Mouse (Mus musculus) liver, postnatal 0 days (tissue): ENCODE results near the gene Pjvk. TPM values are rescaled to one million over a fixed set of nuclear protein-coding genes. Genes with fewer than 3 reads are reported as not detected.

ENCODE experiments used
- ATAC-seq: fragments of 200-750 bp; cut with Nextera tagmentation; 2 replicates; pipeline ENCODE4 v1.8.0; 2017; ENCODE audit warnings: mild to moderate bottlenecking, moderate library complexity
- DNase-seq: peaks from one replicate; pipeline ENCODE4 v3.0.0-alpha.2; 2016
- H3K27ac ChIP-seq: fragments of 300-500 bp; sonication (generic); 2 replicates; pipeline ENCODE4 v1.5.1; 2014; ENCODE audit warnings: antibody characterized with exemption, moderate library complexity, mild to moderate bottlenecking, low read depth
- H3K27me3 ChIP-seq: fragments of 300-500 bp; sonication (generic); 2 replicates; pipeline ENCODE4 v1.6.1; 2014; ENCODE audit warnings: low read length, control low read depth, mixed read lengths; ENCODE audit not compliant: insufficient read depth
- H3K36me3 ChIP-seq: fragments of 300-500 bp; sonication (generic); replicated peaks from 2 replicates; pipeline ENCODE4 v1.6.1; 2014; ENCODE audit warnings: mild to moderate bottlenecking, control low read depth, low read length, moderate library complexity, mixed read lengths; ENCODE audit not compliant: insufficient read depth
- H3K4me1 ChIP-seq: fragments of 300-500 bp; sonication (generic); 2 replicates; pipeline ENCODE4 v1.6.1; 2014; ENCODE audit warnings: antibody characterized with exemption, mild to moderate bottlenecking, control low read depth; ENCODE audit not compliant: insufficient read depth
- H3K4me2 ChIP-seq: fragments of 300-500 bp; sonication (generic); 2 replicates; pipeline ENCODE4 v1.6.1; 2014; ENCODE audit warnings: low read depth, mild to moderate bottlenecking, low read length, moderate library complexity, mixed read lengths
- H3K4me3 ChIP-seq: fragments of 300-500 bp; sonication (generic); 2 replicates; pipeline ENCODE4 v1.5.1; 2014; ENCODE audit warnings: low read depth, low read length
- H3K9ac ChIP-seq: fragments of 300-500 bp; sonication (generic); replicated peaks from 2 replicates; pipeline ENCODE4 v1.6.1; 2014; ENCODE audit warnings: mild to moderate bottlenecking, moderate library complexity
- H3K9me3 ChIP-seq: fragments of 300-500 bp; sonication (generic); 2 replicates; pipeline ENCODE4 v1.6.1; 2016; ENCODE audit warnings: mild to moderate bottlenecking, control low read depth, low read length, mixed read lengths
- CTCF ChIP-seq: sonication (generic); IDR thresholded peaks from 2 replicates; pipeline ENCODE4 v1.5.1; 2016; ENCODE audit warnings: antibody characterized with exemption, low read depth
- EP300 ChIP-seq: IDR thresholded peaks from 2 replicates; pipeline ENCODE4 v1.6.1; 2016; ENCODE audit warnings: antibody characterized with exemption, low read depth, mild to moderate bottlenecking
- WGBS: fragments of 180-500 bp; shearing (Covaris S2); extraction: QIAGEN DNeasy Blood & Tissue Kit; methylation state at CpG from one replicate; pipeline ENCODE4 v1.1.7; 2014; ENCODE audit not compliant: insufficient replicate concordance; 5-methylcytosine and 5-hydroxymethylcytosine counted together
- polyA plus RNA-seq: library from polyadenylated mRNA; unstranded; fragments of >200 nt; fragmentation: Nextera tagmentation; extraction: Ambion mirVana; gene quantifications from 2 replicates; pipeline ENCODE4 v1.2.1, GENCODE M21; 2015

Pjvk gene
- polyA plus RNA-seq, 1 experiment from 2014 or later, result not detected

DNA sequence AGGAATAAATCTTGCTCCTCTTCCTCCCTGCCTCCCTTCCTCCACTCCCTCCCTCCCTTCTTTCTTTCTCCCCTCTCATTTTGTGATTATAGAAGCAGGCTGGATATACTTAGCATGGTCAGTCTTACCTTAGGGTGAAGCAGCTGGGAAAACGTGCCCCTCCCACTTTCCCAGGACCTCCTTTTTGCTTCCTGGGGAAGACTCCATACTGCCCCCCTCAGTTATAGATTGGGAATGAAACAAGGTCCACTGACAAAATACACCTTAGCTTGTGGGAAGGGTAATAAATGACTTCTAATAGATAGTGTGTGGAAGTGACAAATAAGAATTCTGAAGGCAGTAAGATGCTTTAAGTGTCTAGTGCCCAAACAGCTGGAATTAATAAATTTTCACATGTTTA lies 7.7 kb downstream of the Pjvk start:
- Histone ChIP-seq H3K27ac (no peak overlapping the region), H3K9ac (no peak overlapping the region), H3K9me3 (no peaks in the 10 kb centered on the region), H3K4me1 (no peaks in the 10 kb centered on the region), H3K4me2 (no peak overlapping the region), H3K27me3 (no peaks in the 10 kb centered on the region), H3K4me3 (no peak overlapping the region), H3K36me3 (no peaks in the 10 kb centered on the region)
- no peak for TF ChIP-seq EP300
- TF ChIP-seq CTCF, result no peak; the same call in 1 of the 2 replicates
- 10% methylated on average over 1 of the region's 1 CpGs for WGBS
- ATAC-seq (no peak), DNase-seq (no peak)

DNA sequence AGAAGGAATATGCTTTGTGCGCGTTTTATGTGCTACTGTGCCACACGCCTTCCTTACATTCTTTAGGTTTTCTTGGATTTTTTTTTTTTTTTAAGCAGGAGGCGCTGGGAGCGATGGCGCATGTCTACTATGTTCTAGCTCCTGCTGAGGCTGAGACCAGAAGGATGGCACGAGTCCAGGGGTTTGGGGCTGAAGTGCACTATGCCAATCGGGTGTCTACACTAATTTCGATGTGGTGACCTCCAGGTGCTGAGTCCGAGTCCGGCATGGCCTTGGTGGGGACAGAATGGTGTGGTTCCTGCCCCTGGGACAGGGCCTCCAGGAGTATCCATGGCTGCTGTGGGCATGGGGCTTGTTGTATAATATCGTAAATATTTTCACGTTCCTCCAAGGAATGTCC lies 10.3 kb downstream of the Pjvk start:
- DNase-seq (no peak), ATAC-seq (no peak)
- H3K36me3 ChIP-seq, result 0 out of 2 replicates have a peak, but pooled peaks cover 4% of the 10 kb centered on the region
- no peaks in the 10 kb centered on the region for H3K9me3 ChIP-seq
- TF ChIP-seq EP300 (no peak), CTCF (no peak)
- WGBS, result 73% methylated on average over 13 of the region's 13 CpGs
- H3K9ac ChIP-seq, result no peak overlapping the region
- H3K27me3 ChIP-seq, result no peaks in the 10 kb centered on the region
- H3K27ac ChIP-seq, result no peak overlapping the region
- no peak overlapping the region for H3K4me2 ChIP-seq
- H3K4me3 ChIP-seq, result no peak overlapping the region
- H3K4me1 ChIP-seq, result no peaks in the 10 kb centered on the region

DNA sequence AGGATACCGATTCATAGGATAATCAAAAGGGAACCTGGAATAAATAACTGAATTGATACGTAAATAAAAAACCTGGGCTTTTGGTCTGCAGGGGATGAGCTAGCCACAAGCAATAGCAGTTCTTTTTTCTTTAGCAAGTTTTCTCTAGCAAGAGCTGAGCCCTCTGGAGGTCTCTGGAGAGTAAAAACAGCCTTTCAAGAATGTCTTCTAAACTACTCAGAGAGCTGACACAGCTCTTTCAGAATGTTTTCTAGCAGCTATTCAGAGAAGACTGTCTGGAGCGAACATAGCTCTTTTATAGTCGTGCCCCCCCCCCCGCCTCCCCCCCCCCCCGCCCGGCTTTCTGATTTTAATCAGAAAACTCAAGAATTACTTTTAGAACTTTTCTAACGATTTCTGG lies 11.1 kb downstream of the Pjvk start:
- no peaks in the 10 kb centered on the region for H3K9me3 ChIP-seq
- H3K27me3 ChIP-seq, result no peaks in the 10 kb centered on the region
- no peak overlapping the region for H3K27ac ChIP-seq
- H3K36me3 ChIP-seq, result 0 out of 2 replicates have a peak, but pooled peaks cover 4% of the 10 kb centered on the region
- DNase-seq, result no peak
- H3K4me3 ChIP-seq, result no peak overlapping the region
- WGBS, result 58% methylated on average over 6 of the region's 8 CpGs
- H3K9ac ChIP-seq, result no peak overlapping the region
- TF ChIP-seq EP300 (no peak), CTCF (no peak)
- no peak overlapping the region for H3K4me2 ChIP-seq
- ATAC-seq, result no peak
- H3K4me1 ChIP-seq, result no peaks in the 10 kb centered on the region

DNA sequence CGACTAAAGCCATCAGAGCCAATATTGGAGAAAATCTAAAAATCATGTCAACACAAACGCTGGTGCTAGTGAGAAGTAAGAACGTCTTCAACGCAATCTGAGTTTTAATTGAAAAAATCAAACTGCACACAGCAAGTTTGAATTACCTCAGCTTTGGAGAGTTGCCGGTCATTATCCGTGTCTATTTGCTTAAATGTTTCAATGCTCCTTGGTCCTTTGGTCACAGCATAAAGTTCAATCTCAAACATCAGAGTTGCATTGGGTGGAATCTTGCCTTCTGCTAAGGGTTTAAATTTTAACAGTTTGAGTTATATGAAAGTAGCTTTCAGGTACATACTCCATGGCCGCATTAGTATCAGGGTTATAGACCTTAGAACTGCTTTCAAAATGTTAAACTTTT lies 17.3 kb downstream of the Pjvk start:
- TF ChIP-seq EP300, result no peak
- no peak for TF ChIP-seq CTCF
- no peak overlapping the region for H3K4me3 ChIP-seq
- no peak overlapping the region for H3K9ac ChIP-seq
- ATAC-seq (no peak), DNase-seq (no peak)
- no peak overlapping the region for H3K4me2 ChIP-seq
- peaks cover 17% of the 10 kb centered on the region for H3K36me3 ChIP-seq
- no peaks in the 10 kb centered on the region for H3K4me1 ChIP-seq
- WGBS, result 83% methylated on average over 7 of the region's 7 CpGs
- no peaks in the 10 kb centered on the region for H3K9me3 ChIP-seq
- no peak overlapping the region for H3K27ac ChIP-seq
- no peaks in the 10 kb centered on the region for H3K27me3 ChIP-seq

DNA sequence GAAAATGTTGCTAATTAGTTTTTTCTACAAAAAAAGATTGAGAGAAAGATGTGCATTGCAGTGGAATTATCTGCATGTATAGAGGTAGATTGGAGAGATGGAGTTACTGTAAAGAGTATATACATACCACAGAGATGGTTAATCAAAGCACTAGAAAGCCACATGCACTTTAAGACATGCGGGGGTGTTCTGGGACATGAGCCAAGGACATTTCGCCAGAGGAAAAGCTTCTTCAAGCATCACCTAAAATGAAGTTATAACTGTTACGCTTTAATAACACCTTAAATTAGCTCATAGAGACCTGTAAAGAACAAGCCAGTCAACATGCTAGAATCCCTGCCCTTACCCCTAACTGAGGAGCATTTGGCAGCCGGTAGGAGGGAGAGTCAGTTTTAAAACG lies 18.9 kb downstream of the Pjvk start:
- Histone ChIP-seq H3K4me1 (peaks cover 6% of the 10 kb centered on the region; the same call in 1 of the 2 replicates), H3K9ac (no peak overlapping the region), H3K4me3 (no peak overlapping the region), H3K4me2 (no peak overlapping the region), H3K27me3 (no peaks in the 10 kb centered on the region), H3K36me3 (peaks cover 17% of the 10 kb centered on the region), H3K27ac (no peak overlapping the region), H3K9me3 (no peaks in the 10 kb centered on the region)
- ATAC-seq (no peak), DNase-seq (no peak)
- 87% methylated on average over 5 of the region's 5 CpGs for WGBS
- TF ChIP-seq EP300 (no peak), CTCF (no peak)

DNA sequence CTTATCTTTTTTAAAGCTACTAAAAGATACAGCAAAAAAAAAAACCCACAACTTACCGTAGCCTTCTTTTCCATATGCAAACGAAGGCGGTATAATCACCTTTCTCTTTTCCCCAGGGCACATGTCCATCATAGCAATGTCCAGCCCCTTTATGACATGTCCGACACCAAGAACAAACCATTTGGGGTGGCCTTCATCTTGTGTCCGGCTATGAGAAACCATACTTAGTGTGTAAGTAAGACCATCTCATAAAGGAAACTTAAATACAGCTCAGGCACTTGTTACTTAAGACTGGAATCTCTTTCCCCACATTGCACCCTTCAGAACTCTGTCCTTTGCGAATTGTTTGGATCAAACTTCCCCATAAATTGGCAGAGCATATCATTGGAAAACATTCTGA lies 23.4 kb downstream of the Pjvk start:
- no peak for DNase-seq
- Histone ChIP-seq H3K36me3 (peaks cover 2% of the 10 kb centered on the region; the same call in 1 of the 2 replicates), H3K4me2 (peak overlapping the region; percentile 75), H3K27me3 (no peaks in the 10 kb centered on the region), H3K9me3 (no peaks in the 10 kb centered on the region), H3K9ac (no peak overlapping the region), H3K4me3 (peak overlapping the region; percentile 53), H3K27ac (no peak overlapping the region), H3K4me1 (peaks cover 24% of the 10 kb centered on the region)
- TF ChIP-seq EP300 (no peak), CTCF (no peak)
- 82% methylated on average over 6 of the region's 6 CpGs for WGBS
- ATAC-seq, result no peak

DNA sequence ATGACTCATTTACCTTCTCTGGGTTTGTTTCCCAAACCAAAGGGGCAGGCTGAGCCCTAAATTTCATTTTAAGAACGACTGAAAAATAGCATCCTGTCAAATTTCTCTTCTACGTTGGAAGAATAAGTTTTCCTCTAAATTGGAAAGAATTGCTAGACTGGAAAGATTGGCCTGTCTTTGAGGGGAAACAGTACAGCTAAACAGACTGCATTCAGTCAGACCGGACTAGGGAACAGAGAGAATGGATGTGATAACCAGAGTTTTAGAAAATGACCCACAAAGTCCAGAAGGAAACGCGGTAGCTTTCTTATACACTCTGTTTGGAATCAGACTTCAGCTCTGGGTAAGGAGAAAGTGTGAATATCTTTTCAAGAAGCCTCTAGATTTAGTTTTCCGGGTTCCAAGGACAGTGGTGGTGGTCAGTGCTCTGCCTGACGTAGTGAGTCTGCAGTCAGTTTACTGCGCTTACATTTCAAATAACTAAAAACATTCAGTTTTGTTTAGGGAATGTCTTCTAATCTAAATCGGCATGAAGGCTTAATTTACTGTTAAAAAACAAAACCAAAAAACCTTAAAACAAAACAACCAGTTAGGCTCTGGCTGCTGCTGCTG lies 24.0 kb downstream of the Pjvk start:
- H3K9ac ChIP-seq, result peak overlapping the region; percentile 61
- peaks cover 2% of the 10 kb centered on the region; the same call in 1 of the 2 replicates for H3K36me3 ChIP-seq
- ATAC-seq (no peak), DNase-seq (no peak)
- no peaks in the 10 kb centered on the region for H3K9me3 ChIP-seq
- peaks cover 27% of the 10 kb centered on the region for H3K4me1 ChIP-seq
- WGBS, result 19% methylated on average over 9 of the region's 9 CpGs
- no peak for TF ChIP-seq EP300
- TF ChIP-seq CTCF, result no peak
- peak overlapping the region; percentile 66 for H3K27ac ChIP-seq
- H3K4me3 ChIP-seq, result peak overlapping the region; percentile 53
- H3K27me3 ChIP-seq, result no peaks in the 10 kb centered on the region
- H3K4me2 ChIP-seq, result peak overlapping the region; percentile 75
